Mouse (Mus musculus) liver, adult 2 months (tissue): ENCODE data around the gene Sprr2h. TPM values are rescaled to one million over a fixed set of nuclear protein-coding genes. Genes with fewer than 3 reads are reported as not detected.

Source experiments
- DNase-seq: peaks from one replicate; pipeline ENCODE4 v3.0.0-alpha.2; 2011; ENCODE audit warnings: low read depth, low spot score; ENCODE audit errors: extremely low read depth
- H3K27ac ChIP-seq: fragments of 200-500 bp; replicated peaks from 2 replicates; pipeline ENCODE4 v1.5.1; 2012; ENCODE audit warnings: low read depth, mild to moderate bottlenecking, control low read depth, inconsistent platforms, low read length; ENCODE audit not compliant: insufficient read depth
- H3K27me3 ChIP-seq: fragments of 200-500 bp; 2 replicates; pipeline ENCODE4 v1.6.1; 2012; ENCODE audit warnings: mild to moderate bottlenecking, moderate library complexity, low read length, inconsistent platforms; ENCODE audit not compliant: control insufficient read depth, insufficient read depth
- H3K36me3 ChIP-seq: fragments of 200-500 bp; 2 replicates; pipeline ENCODE4 v1.6.1; 2012; ENCODE audit warnings: low read length, inconsistent platforms; ENCODE audit not compliant: control insufficient read depth, insufficient read depth
- H3K4me1 ChIP-seq: fragments of 200-500 bp; 2 replicates; pipeline ENCODE4 v1.6.1; 2011; ENCODE audit warnings: low read length; ENCODE audit not compliant: control insufficient read depth, insufficient read depth
- H3K4me3 ChIP-seq: fragments of 200-500 bp; 2 replicates; pipeline ENCODE4 v1.5.1; 2011; ENCODE audit warnings: low read depth, mild to moderate bottlenecking, control low read depth, low read length, moderate library complexity; ENCODE audit not compliant: insufficient read depth
- H3K79me2 ChIP-seq: fragments of 200-500 bp; 2 replicates; pipeline ENCODE4 v1.6.1; 2012; ENCODE audit warnings: inconsistent platforms, mild to moderate bottlenecking, low read length, moderate library complexity; ENCODE audit not compliant: control insufficient read depth, insufficient read depth
- H3K9ac ChIP-seq: fragments of 200-500 bp; 2 replicates; pipeline ENCODE4 v1.6.1; 2012; ENCODE audit warnings: low read depth, mild to moderate bottlenecking, control low read depth, inconsistent platforms, low read length
- CTCF ChIP-seq: fragments of 200-500 bp; IDR thresholded peaks from 2 replicates; pipeline ENCODE4 v1.5.1; 2011; ENCODE audit warnings: low read depth, low read length, control low read depth
- POLR2A ChIP-seq: fragments of 200-500 bp; IDR thresholded peaks from 2 replicates; pipeline ENCODE4 v1.6.1; 2011; ENCODE audit warnings: low read length, control low read depth; ENCODE audit not compliant: insufficient read depth; ENCODE audit errors: extremely low read depth
- WGBS: fragments of 180-500 bp; shearing (Covaris S2); methylation state at CpG from one replicate; pipeline ENCODE4 v1.1.7; 2018; 5-methylcytosine and 5-hydroxymethylcytosine counted together
- polyA plus RNA-seq: library from polyadenylated mRNA; depleted of rRNA; stranded (reverse); fragments of >200 nt; gene quantifications from 2 replicates; pipeline ENCODE4 v1.2.3, GENCODE M21; 2012; rRNA removed
- total RNA-seq: library from RNA; depleted of rRNA; stranded (reverse); fragments of >200 nt; gene quantifications from 2 replicates; pipeline ENCODE4 v1.2.3, GENCODE M21; 2014; rRNA removed

Gene Sprr2h
- total and polyA plus RNA-seq, 2 experiments = not detected

GRCm38 (mm10) chr3:92373613-92374012 is 11.9 kb upstream of the Sprr2h start:
- Histone ChIP-seq H3K27ac (no peak overlapping the region), H3K79me2 (no peaks in the 10 kb centered on the region), H3K27me3 (no peaks in the 10 kb centered on the region), H3K9ac (no peak overlapping the region), H3K4me1 (no peaks in the 10 kb centered on the region), H3K4me3 (no peak overlapping the region), H3K36me3 (no peaks in the 10 kb centered on the region)
- WGBS = 61% methylated on average over 2 of the region's 2 CpGs
- TF ChIP-seq CTCF = no peak
- DNase-seq = no peak

GRCm38 (mm10) chr3:92394301-92394700 is 8.8 kb downstream of the Sprr2h start:
- 42% methylated on average over 1 of the region's 1 CpGs for WGBS
- Histone ChIP-seq H3K4me3 (no peak overlapping the region), H3K36me3 (no peaks in the 10 kb centered on the region), H3K27me3 (no peaks in the 10 kb centered on the region), H3K9ac (no peak overlapping the region), H3K79me2 (no peaks in the 10 kb centered on the region), H3K4me1 (no peaks in the 10 kb centered on the region), H3K27ac (no peak overlapping the region)
- no peak for TF ChIP-seq CTCF
- TF ChIP-seq POLR2A = no peak
- DNase-seq = peak; percentile 4

- Histone ChIP-seq H3K9ac (no peak within 1 kb of the TSS), H3K4me3 (no peak within 1 kb of the TSS), H3K27me3 (no peaks in the 10 kb centered on the region), H3K79me2 (no peaks in the 10 kb centered on the region), H3K4me1 (no peaks in the 10 kb centered on the region), H3K36me3 (no peaks in the 10 kb centered on the region), H3K27ac (no peak within 1 kb of the TSS)
- WGBS = 89% methylated on average over 2 of the region's 2 CpGs
- TF ChIP-seq CTCF (no peak), POLR2A (no peak)
- DNase-seq = no peak
Measured at GRCm38 (mm10) chr3:92407691-92408090, 22.2 kb downstream of the Sprr2h start, which contains the start of gene Sprr2i. Gene Sprr2i, plus strand, starts transcription at chr3:92407991.

- Histone ChIP-seq H3K36me3 (no peaks in the 10 kb centered on the region), H3K27me3 (no peaks in the 10 kb centered on the region), H3K4me3 (no peak within 1 kb of the TSS), H3K9ac (no peak within 1 kb of the TSS), H3K4me1 (no peaks in the 10 kb centered on the region), H3K79me2 (no peaks in the 10 kb centered on the region), H3K27ac (no peak within 1 kb of the TSS)
- no peak for TF ChIP-seq POLR2A
- no peak for TF ChIP-seq CTCF
- DNase-seq = no peak
- WGBS = 92% methylated on average over 2 of the region's 2 CpGs
Measured at GRCm38 (mm10) chr3:92417782-92418181, 32.3 kb downstream of the Sprr2h start, which contains the start of gene Sprr2j-ps. Gene Sprr2j-ps, plus strand, starts transcription at chr3:92418082.

- no peak for DNase-seq
- H3K36me3 ChIP-seq = no peaks in the 10 kb centered on the region
- H3K4me1 ChIP-seq = no peaks in the 10 kb centered on the region
- no peaks in the 10 kb centered on the region for H3K79me2 ChIP-seq
- TF ChIP-seq POLR2A = no peak
- TF ChIP-seq CTCF = no peak
- no peaks in the 10 kb centered on the region for H3K27me3 ChIP-seq
- no peak within 1 kb of the TSS for H3K27ac ChIP-seq
- no peak within 1 kb of the TSS for H3K4me3 ChIP-seq
- H3K9ac ChIP-seq = no peak within 1 kb of the TSS
- WGBS = 89% methylated on average over 6 of the region's 6 CpGs
Measured at GRCm38 (mm10) chr3:92429323-92429722, 43.8 kb downstream of the Sprr2h start, which contains the start of gene Gm9774. Gene Gm9774, minus strand, starts transcription at chr3:92429423.

GRCm38 (mm10) chr3:92432282-92432681 is 46.8 kb downstream of the Sprr2h start, which contains the start of gene Sprr2k:
Gene Sprr2k, plus strand, starts transcription at chr3:92432582.
- TF ChIP-seq CTCF = no peak
- TF ChIP-seq POLR2A = no peak
- Histone ChIP-seq H3K9ac (no peak within 1 kb of the TSS), H3K4me3 (no peak within 1 kb of the TSS), H3K27ac (no peak within 1 kb of the TSS), H3K36me3 (no peaks in the 10 kb centered on the region), H3K79me2 (no peaks in the 10 kb centered on the region), H3K4me1 (no peaks in the 10 kb centered on the region), H3K27me3 (no peaks in the 10 kb centered on the region)
- 89% methylated on average over 2 of the region's 2 CpGs for WGBS
- DNase-seq = no peak

Other genes with a start within 250 kb of the Sprr2h start
- not detected in 2 replicates for gene Lelp1, start 242.9 kb upstream of the Sprr2h start, total RNA-seq
- 0.15 TPM in 1 of 2 replicates, not detected in the other for gene Lelp1, start 242.9 kb upstream of the Sprr2h start, polyA plus RNA-seq
- not detected in 2 replicates for gene Sprr2a1, start 169.9 kb upstream of the Sprr2h start, total RNA-seq
- gene Sprr2a1, start 169.9 kb upstream of the Sprr2h start, polyA plus RNA-seq = 0.06 TPM in 1 of 2 replicates, not detected in the other
- gene Sprr2a2, start 169.8 kb upstream of the Sprr2h start, total RNA-seq = 0.40 TPM in 1 of 2 replicates, not detected in the other
- gene Sprr2a2, start 169.8 kb upstream of the Sprr2h start, polyA plus RNA-seq = 6.9 and 12.2 TPM in 2 replicates
- not detected in 2 replicates for gene Sprr2a3, start 100.3 kb upstream of the Sprr2h start, total RNA-seq
- 0.39 TPM in 1 of 2 replicates, not detected in the other for gene Sprr2a3, start 100.3 kb upstream of the Sprr2h start, polyA plus RNA-seq
- gene Sprr2b, start 69.1 kb upstream of the Sprr2h start, total RNA-seq = not detected in 2 replicates
- not detected in 2 replicates for gene Sprr2b, start 69.1 kb upstream of the Sprr2h start, polyA plus RNA-seq
- gene Sprr2d, start 46.5 kb upstream of the Sprr2h start, total RNA-seq = not detected in 2 replicates
- gene Sprr2d, start 46.5 kb upstream of the Sprr2h start, polyA plus RNA-seq = not detected in 2 replicates
- not detected in 2 replicates for gene Sprr2e, start 33.5 kb upstream of the Sprr2h start, total RNA-seq
- gene Sprr2e, start 33.5 kb upstream of the Sprr2h start, polyA plus RNA-seq = not detected in 2 replicates
- not detected in 2 replicates for gene Sprr2f, start 20.5 kb upstream of the Sprr2h start, total RNA-seq
- not detected in 2 replicates for gene Sprr2f, start 20.5 kb upstream of the Sprr2h start, polyA plus RNA-seq
- not detected in 2 replicates for gene Sprr2i, start 22.3 kb downstream of the Sprr2h start, total RNA-seq
- not detected in 2 replicates for gene Sprr2i, start 22.3 kb downstream of the Sprr2h start, polyA plus RNA-seq
- gene Sprr2j-ps, start 32.4 kb downstream of the Sprr2h start, total RNA-seq = not detected in 2 replicates
- gene Sprr2j-ps, start 32.4 kb downstream of the Sprr2h start, polyA plus RNA-seq = not detected in 2 replicates
- 1.6 and 1.7 TPM in 2 replicates for gene Gm9774, start 43.7 kb downstream of the Sprr2h start, total RNA-seq
- 4.2 and 5.0 TPM in 2 replicates for gene Gm9774, start 43.7 kb downstream of the Sprr2h start, polyA plus RNA-seq
- gene Sprr2k, start 46.9 kb downstream of the Sprr2h start, total RNA-seq = not detected in 2 replicates
- not detected in 2 replicates for gene Sprr2k, start 46.9 kb downstream of the Sprr2h start, polyA plus RNA-seq
- not detected in 2 replicates for gene Sprr1b, start 53.1 kb downstream of the Sprr2h start, total RNA-seq
- gene Sprr1b, start 53.1 kb downstream of the Sprr2h start, polyA plus RNA-seq = not detected in 2 replicates
- not detected in 2 replicates for gene Sprr3, start 73.0 kb downstream of the Sprr2h start, total RNA-seq
- gene Sprr3, start 73.0 kb downstream of the Sprr2h start, polyA plus RNA-seq = not detected in 2 replicates
- not detected in 2 replicates for gene Sprr1a, start 100.2 kb downstream of the Sprr2h start, total RNA-seq
- not detected in 2 replicates for gene Sprr1a, start 100.2 kb downstream of the Sprr2h start, polyA plus RNA-seq
- gene Sprr4, start 114.8 kb downstream of the Sprr2h start, total RNA-seq = not detected in 2 replicates
- gene Sprr4, start 114.8 kb downstream of the Sprr2h start, polyA plus RNA-seq = not detected in 2 replicates
- gene 2310046K23Rik, start 148.8 kb downstream of the Sprr2h start, total RNA-seq = not detected in 2 replicates
- gene 2310046K23Rik, start 148.8 kb downstream of the Sprr2h start, polyA plus RNA-seq = not detected in 2 replicates
- not detected in 2 replicates for gene Ivl, start 188.1 kb downstream of the Sprr2h start, total RNA-seq
- not detected in 2 replicates for gene Ivl, start 188.1 kb downstream of the Sprr2h start, polyA plus RNA-seq
- gene Smcp, start 203.3 kb downstream of the Sprr2h start, total RNA-seq = not detected in 2 replicates
- gene Smcp, start 203.3 kb downstream of the Sprr2h start, polyA plus RNA-seq = 0.17 TPM in 1 of 2 replicates, not detected in the other
- not detected in 2 replicates for gene 2210017I01Rik, start 221.8 kb downstream of the Sprr2h start, total RNA-seq
- not detected in 2 replicates for gene 2210017I01Rik, start 221.8 kb downstream of the Sprr2h start, polyA plus RNA-seq
- not detected in 2 replicates for gene Lce6a, start 236.0 kb downstream of the Sprr2h start, total RNA-seq
- not detected in 2 replicates for gene Lce6a, start 236.0 kb downstream of the Sprr2h start, polyA plus RNA-seq